Mouse (Mus musculus): ENCODE measurements at regions not wholly inside any gene's neighbourhood (a gene's known extent, or its start where the extent isn't known, plus 50 kb on each side); places are given as distances from the start of the nearest gene placed in this dataset.
A peak's percentile ranks its signal among the peaks of the same experiment; 100 is the strongest.

DNA sequence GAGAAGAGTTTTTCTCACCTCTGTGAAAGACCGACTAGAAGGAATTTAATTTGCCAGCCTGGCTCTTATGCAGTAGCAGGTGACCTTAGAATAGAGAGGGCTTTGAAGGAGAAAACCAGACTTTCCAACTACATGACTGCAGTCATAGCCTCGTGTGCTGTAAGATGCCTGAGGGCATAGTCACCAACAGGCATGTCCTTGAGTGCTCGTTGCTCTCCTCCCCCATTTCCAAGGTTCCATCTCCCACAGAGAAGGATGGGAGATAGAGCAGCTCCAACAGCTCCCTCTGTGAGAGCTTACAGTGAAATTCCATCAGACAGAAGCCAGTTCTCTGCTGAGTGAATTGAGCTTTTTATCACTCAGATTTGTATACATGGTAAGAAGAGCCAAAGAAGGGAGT is 398.1 kb upstream of the Id4 start:
- no peak for DNase-seq (ENCODE audit: low spot score in 2 of 2)

DNA sequence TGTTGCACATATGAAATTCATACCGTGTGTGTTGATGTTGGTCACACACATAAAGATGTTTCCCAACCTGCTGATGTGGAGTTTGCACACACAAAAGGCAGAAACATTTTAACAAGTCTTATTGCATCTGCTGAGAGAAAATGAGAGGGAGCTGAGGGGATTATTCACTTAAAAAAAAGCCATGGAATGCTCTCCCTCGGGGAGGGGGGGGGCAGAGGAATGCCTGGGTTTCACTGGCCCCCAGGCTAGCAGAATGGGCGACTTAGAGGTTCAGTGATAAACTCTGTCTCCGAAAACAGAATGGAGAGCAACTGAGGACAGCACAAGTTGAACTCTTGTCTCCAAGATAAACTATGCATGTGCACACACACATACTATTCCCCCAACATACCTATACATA is 392.4 kb upstream of the Id4 start:
- DNase-seq (ENCODE audit: low spot score in 2 of 2), result no peak

DNA sequence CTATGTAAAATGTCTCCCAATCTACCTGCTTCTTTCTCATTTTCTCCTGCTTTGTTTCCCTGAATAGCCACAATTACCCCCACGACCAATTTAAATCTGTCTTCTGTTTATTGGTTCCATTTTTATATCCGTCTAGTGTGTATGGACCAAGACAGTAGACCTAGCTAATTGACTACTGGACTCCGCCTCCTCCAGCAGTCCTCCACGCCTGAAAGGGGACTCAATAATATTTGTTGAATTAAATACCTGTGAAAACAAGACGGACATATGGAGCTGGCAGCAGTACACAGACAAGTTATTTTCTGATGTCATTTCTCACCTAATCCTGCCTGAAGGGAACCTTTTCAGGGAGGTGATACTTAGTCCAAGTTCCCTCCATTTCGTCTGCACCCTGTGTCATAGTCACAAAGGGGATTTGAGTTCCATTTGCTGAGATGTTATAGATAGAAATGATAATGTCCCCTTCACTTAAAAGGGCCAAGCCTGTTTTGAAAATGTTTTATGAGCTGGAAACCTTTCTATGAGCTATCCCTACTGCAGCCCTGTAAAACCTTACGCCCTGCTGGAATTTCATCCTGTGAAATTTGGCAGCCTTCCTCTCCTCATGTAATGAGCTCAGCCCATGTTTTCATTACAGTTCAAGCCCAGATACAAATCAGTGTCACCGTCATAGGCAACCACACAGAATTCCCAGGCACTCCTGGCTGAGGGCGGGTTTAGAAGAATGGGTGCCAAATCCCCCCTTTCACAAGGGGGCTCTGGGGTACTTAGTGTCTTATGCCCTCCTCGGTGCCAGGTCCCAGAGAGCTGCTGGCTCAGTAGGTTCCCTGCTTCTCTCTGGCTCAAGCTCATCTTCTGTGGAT is 391.1 kb upstream of the Id4 start:
- DNase-seq (ENCODE audit: low spot score in 2 of 2), result no peak

GRCm38 (mm10) chr13:47872645-47873044 is 388.4 kb upstream of the Id4 start:
- DNase-seq (ENCODE audit: low spot score in 2 of 2), result no peak

DNA sequence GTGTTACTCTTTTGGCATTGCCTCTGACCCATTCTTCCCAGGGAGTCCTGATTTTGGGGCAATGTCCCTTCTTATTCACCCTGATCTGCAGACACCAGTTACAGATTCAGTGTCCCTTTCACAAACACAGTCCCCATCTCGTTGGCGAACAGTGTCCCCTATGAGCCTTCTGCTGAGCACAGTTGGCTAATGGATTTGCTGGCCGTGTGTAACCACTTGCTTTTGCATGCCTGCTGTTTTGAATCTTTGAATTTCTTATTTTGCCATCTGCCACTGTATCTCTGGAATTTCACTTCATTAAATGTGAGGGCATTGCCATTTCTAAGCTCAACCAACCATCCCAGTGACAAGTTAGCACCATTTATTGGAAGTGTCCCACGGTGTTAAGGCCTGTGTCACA is 368.5 kb upstream of the Id4 start:
- no peak for DNase-seq (ENCODE audit: low spot score in 2 of 2)

DNA sequence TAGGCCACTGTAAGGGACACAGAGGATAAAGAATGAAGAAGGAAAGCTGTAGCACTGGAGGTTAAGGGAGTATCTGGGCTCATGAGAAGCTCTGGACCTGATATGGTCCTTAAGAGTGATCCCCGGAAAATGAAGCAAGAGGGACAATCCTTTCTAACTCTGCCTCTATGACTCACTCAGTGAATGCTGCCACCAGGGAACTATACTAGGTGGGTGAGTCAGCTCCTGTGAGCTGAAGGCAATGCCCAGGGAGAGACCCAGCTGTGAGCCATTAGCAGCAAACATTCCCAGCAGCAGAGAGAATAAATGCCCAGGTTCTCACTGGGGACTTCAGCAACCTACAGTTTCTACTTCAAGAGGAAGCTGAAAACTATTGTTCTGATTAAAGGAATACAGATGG is 366.7 kb upstream of the Id4 start:
- no peak for DNase-seq (ENCODE audit: low spot score in 2 of 2)

GRCm38 (mm10) chr13:47895256-47895655 is 365.8 kb upstream of the Id4 start:
- no peak for DNase-seq (ENCODE audit: low spot score in 2 of 2)

DNA sequence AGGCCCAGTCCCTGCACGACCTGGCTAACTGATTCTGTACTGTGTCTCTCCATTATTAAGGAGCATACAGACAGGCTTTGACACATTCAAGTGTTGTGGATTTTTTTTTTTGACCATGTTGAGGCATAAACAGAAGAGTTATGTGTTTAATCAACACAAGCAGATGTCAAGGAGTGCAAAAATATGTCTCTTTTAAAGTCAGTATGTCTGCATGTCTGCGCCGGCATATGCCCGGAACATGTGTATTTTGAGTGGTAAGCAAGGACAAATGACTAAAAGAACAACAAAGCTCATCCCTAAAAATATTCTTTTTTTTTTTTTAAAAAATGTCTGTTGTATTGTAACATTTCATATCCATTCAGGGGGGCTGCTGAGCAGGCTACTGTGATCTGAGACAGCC is 364.4 kb upstream of the Id4 start:
- no peak for DNase-seq (ENCODE audit: low spot score in 2 of 2)

- DNase-seq (ENCODE audit: low spot score in 2 of 2), result no peak
Observed at GRCm38 (mm10) chr13:47909851-47910530, 351.0 kb upstream of the Id4 start.

GRCm38 (mm10) chr13:47910531-47910910 is 350.5 kb upstream of the Id4 start:
- DNase-seq (ENCODE audit: low spot score in 2 of 2), result no peak

- DNase-seq (ENCODE audit: low spot score in 2 of 2), result peak; percentile 19 to 36
Observed at GRCm38 (mm10) chr13:47916456-47916855, 344.6 kb upstream of the Id4 start.

DNA sequence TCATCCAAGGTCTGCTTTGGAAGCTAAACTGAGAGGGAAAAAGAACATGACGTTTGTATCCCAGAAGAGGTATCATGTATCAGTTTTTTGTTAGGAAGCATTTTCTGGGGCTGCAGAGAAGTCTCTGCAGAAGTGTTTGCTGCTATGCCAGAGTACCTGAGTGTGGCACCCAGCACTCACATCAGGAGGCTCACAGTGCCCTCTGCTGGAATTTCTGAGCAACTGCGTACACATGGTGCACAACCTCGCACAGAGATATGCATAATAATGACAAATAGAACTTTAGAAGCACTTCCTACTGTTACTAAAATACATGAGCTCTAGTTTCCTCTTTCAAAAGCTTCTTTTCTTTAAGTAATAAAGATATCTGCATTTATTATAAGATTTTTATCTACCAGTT is 343.7 kb upstream of the Id4 start:
- no peak for DNase-seq (ENCODE audit: low spot score in 2 of 2)

- DNase-seq (ENCODE audit: low spot score in 2 of 2), result no peak
Observed at GRCm38 (mm10) chr13:47921044-47921443, 340.0 kb upstream of the Id4 start.

DNA sequence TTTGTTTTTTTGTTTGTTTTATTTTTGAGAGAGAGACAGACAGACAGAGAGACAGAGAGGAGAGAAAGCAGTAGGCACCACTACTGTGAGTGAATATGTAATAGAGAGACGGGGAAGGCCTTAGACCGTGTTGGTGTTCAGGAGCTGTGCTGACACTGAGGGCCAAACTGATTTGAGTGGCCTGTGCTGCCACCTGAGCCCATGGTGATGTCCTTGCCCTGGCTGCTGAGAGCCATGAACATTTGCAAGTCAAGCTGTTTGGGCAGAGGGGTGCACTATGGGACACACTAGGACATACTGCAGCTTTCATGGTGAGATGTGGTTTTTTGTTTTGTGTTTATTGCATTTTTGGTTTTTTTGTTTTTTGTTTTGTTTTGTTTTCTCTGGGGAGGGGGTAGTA is 320.3 kb upstream of the Id4 start:
- DNase-seq (ENCODE audit: low spot score in 2 of 2), result no peak

DNA sequence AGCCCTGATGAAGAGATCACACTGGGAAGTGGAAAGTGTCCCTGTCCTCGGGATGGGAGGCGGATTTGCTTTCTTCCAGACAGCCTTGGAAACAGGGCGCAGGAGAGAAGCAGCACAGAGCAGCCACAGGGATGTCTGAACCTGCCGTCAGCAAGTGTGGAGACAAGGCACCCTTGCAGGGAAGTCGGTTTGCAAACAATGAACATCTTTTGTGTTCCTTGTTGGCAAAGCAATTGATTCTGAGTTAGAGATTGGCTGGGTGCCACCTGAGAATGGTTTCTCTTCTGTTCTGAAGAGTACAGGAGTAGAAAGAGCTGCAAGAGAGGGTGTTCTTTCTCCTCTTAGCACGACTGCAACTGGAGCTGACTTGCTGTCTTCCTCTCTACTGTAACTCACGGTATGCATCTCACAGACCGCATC is 318.6 kb upstream of the Id4 start:
- peak in 1 of 2 experiments; percentile 13 for DNase-seq (ENCODE audit: low spot score in 2 of 2)

DNA sequence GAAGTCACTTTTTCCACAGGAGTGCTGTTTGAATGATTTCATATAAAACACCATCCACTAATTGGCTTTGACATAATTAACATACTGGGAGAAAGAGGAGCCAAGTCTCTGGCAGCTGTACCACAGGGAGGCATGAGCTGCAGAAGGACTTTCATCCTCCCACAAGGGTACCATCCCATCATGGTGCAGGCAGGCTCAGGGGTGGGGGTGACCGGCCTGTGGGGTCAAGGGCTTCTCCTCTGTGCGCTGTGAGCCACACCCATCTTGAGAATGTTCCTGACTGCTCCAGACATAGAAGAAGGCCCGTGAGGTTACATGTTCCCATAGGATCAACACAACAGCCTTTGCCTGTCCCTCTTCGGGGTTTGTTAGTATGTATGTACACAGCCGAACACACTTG is 317.4 kb upstream of the Id4 start:
- no peak for DNase-seq (ENCODE audit: low spot score in 2 of 2)

DNA sequence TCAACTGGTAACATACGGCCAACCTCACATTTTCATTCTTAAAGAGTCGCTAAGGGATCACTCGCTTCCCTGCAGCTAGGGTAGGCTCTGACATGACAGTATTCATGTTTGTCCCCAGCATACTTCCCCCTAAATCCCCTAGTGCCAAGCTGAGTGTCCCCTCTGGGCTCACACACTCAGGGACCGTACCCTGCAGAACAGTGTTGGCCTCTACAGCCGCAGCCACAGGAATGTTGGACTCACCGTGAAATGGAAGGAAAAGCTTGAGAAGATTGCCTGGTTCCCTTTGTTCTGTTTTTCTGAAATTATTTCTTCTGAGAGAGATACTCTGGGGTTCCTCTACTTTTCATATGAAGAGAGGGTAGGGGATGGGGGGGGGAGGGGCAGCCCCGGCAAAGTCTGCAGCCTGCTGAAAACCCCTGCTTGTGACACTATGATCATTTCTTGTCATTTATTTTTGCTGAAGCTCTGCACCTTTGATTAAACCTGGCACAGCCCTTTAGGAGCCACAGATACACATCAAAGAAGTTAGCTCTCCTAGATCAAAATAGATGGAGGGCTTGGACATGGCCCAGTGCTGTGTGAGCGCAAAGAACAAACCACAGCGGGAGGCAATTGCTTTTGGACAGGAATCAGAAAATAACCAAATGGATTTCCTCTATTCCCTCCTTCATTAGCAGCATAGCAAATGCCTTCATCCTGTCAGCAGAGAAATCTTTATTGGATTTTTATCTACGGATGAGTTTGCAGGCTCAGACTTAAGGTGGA is 312.7 kb upstream of the Id4 start:
- DNase-seq (ENCODE audit: low spot score in 2 of 2), result no peak

DNA sequence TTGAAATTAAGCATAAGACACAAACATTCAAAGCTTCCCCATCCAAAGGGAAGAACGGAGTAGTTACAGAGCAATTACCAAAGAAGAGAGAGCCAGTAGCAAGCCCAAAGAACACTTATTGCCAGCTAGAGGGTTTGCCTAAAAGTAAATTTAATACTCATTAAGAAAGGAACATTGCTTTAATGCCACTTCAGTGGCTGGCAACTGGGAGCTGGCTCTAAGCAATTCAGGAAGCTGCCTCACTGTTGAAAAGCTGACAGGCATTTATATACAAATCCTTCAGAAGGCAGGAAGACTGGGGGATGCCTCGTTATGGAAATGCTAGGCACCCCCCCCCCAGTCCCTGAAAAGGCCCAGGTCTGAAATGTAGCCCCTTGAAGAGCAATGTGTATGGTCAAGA is 310.6 kb upstream of the Id4 start:
- no peak for DNase-seq (ENCODE audit: low spot score in 2 of 2)

DNA sequence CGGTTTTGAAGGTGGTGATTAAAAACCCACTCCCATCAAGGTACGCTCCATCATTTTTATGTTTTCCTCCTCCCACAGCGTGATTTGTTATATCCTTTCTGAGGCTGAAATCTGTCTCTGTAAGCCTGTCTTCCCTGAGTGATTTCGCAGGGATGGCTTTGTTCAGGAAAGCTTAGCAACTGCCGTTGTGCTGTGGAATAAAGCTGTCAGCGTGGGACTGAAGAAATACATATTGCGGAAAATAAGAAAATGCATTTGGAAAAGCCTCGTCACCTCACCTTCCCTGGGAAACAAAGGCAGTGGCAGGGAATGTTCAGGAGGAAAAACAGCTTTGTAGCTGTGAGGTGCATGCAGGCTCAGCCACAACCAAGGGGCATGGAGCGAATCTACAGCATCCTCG is 310.0 kb upstream of the Id4 start:
- DNase-seq (ENCODE audit: low spot score in 2 of 2), result no peak

DNA sequence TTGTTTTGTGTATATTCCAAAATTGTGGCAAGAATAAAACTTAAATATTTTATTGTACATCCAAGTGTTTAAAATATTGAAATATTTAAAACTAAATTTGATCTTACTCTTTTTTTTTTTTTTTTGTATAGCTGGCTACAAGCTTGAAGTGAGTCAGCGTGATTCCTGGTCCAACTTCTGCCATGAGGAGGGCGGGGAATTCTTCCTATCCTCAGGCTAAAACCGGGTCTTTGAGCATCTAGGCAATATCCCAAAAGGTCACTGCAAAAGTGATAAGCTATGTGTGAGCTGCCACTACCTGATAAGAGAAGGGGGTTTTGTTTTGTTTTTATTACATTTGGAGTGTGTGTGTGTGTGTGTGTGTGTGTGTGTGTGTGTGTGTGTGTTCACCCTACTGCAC is 308.1 kb upstream of the Id4 start:
- DNase-seq (ENCODE audit: low spot score in 2 of 2), result no peak

GRCm38 (mm10) chr13:47953776-47954175 is 307.3 kb upstream of the Id4 start:
- no peak for DNase-seq (ENCODE audit: low spot score in 2 of 2)

- DNase-seq (ENCODE audit: low spot score in 2 of 2), result no peak
Observed at GRCm38 (mm10) chr13:47955504-47955903, 305.5 kb upstream of the Id4 start.

DNA sequence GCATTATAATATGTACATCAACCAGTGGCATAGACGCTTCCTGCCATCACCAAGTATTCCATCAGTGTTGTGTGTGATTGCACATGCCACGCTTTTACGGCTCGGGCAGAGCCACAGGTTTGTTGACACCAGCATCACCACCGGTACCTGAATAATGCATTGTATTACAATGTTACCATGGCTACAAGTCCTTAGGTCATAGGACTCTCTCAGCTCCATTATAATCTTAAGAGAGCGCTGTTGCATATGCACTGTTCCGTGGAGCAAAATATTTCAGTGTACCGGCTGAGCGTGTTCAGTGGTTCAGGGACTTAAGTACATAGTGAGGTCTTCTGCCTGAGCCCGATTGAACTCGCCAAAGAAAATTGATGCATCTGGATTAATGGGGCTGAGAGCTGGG is 303.4 kb upstream of the Id4 start:
- DNase-seq (ENCODE audit: low spot score in 2 of 2), result no peak

Measured in frontal cortex, postnatal 10 days (tissue).